Mouse (Mus musculus): ENCODE results near the gene Asb15.

DNA sequence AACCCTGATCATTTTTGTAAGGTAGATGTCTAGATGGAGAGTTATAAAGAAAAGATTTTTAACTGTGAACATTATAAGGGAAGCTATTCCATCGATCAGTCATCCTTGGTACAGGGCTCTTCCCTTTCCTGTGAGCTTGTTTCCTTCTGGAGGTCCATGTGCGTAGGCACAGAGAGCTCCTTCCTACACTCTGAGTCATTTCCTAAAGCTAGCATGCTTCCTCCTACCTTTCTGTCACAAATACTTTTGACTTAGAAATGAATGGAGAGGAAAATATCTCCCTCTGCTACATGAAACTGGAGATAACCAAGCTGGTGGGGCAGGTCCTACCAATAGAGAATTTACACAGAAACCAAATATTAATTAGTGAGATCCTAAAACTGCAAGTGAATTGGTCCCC, 21.9 kb downstream of the Asb15 start:
- no peak for TF ChIP-seq CTCF (IDR thresholded peaks at IDR 0.05; ENCODE audit: insufficient read depth, low read depth, low read length)
- TF ChIP-seq POLR2A (IDR thresholded peaks at IDR 0.05; ENCODE audit: insufficient read depth, low read depth, low read length): no peak
